ENCODE assay signal across 18 mouse cellular contexts in genomic region chr4:39398226-39398625, GRCm38 (mm10). TPM values are rescaled to one million over a fixed set of nuclear protein-coding genes. Genes with fewer than 3 reads are reported as not detected.
DNase-seq lines count a peak whose midpoint lies in the region; ATAC-seq and TF ChIP-seq lines count a peak whose summit lies in the region.
"Had no signal": no experiment of that assay in that cellular context is flagged by ENCODE, and none has a peak within 500 bp of the region (broad histone marks: within the 10 kb centered on the region; RNA-seq: fewer than 3 reads in every experiment).

No protein-coding gene starts in this region.

- TF ChIP-seq EP300 in heart, adult 2 months (IDR thresholded peaks at IDR 0.05; ENCODE audit: insufficient read depth, low read depth, low read length) = no peak

- TF ChIP-seq CTCF in heart, adult 2 months (IDR thresholded peaks at IDR 0.05) = no peak
- no peak for TF ChIP-seq CTCF in midbrain, postnatal 0 days (IDR thresholded peaks at IDR 0.05)

- no peaks in the 10 kb centered on the region for H3K79me2 ChIP-seq in heart, adult 2 months (replicated peaks; ENCODE audit: control insufficient read depth, insufficient read depth, low read length)

- H3K4me3 ChIP-seq in heart, embryonic 11.5 days (ENCODE audit: low read depth, low read length) = no peak overlapping the region
- H3K4me3 ChIP-seq in heart, adult 2 months = no peak overlapping the region
- no peak overlapping the region for H3K4me3 ChIP-seq in midbrain, embryonic 13.5 days (replicated peaks)
- no peak overlapping the region for H3K4me3 ChIP-seq in midbrain, postnatal 0 days (ENCODE audit: low read depth, low read length)
- no peak overlapping the region for H3K4me3 ChIP-seq in midbrain, embryonic 16.5 days (ENCODE audit: low read depth, low read length)
- H3K4me3 ChIP-seq in hindbrain, embryonic 14.5 days (replicated peaks; ENCODE audit: low read length) = no peak overlapping the region
- H3K4me3 ChIP-seq: hindbrain, embryonic 10.5 days; neural tube, embryonic 13.5 days had no signal

- peak; percentile 75 for ATAC-seq in heart, embryonic 11.5 days (replicated peaks; ENCODE audit: insufficient number of reproducible peaks, low FRiP score, low TSS enrichment)
- 0 out of 2 replicates have a peak, but pooled peaks have one; percentile 14 for ATAC-seq in midbrain, embryonic 13.5 days
- no peak for ATAC-seq in midbrain, postnatal 0 days (ENCODE audit: low FRiP score)
- peak; percentile 39 for ATAC-seq in midbrain, embryonic 16.5 days
- ATAC-seq in hindbrain, embryonic 14.5 days (ENCODE audit: low FRiP score) = no peak

- no peak for DNase-seq in heart, adult 2 months
- no peak for DNase-seq in midbrain, postnatal 0 days (ENCODE audit: low spot score)
- peak; percentile 6 to 15 for DNase-seq in frontal cortex, postnatal 14 days (ENCODE audit: low spot score in 2 of 2)
- no peak for DNase-seq in hindbrain, embryonic 14.5 days (ENCODE audit: low spot score)
- DNase-seq in liver = no peak
- DNase-seq: adrenal gland, adult 2 months; cerebellum, adult 8-10 months; embryo, embryonic 11 days; kidney, postnatal 36 days; retina, postnatal 1 day had no signal

- WGBS in heart, embryonic 11.5 days (ENCODE audit: insufficient replicate concordance) = 8% methylated on average over 3 of the region's 3 CpGs
- 15% methylated on average over 3 of the region's 3 CpGs for WGBS in heart, adult 2 months
- 52% methylated on average over 3 of the region's 3 CpGs for WGBS in midbrain, embryonic 13.5 days
- WGBS in midbrain, postnatal 0 days = 58% methylated on average over 3 of the region's 3 CpGs
- WGBS in midbrain, embryonic 16.5 days = 49% methylated on average over 3 of the region's 3 CpGs
- WGBS in hindbrain, embryonic 14.5 days = 39% methylated on average over 3 of the region's 3 CpGs

- H3K27ac ChIP-seq in heart, embryonic 11.5 days (ENCODE audit: low read depth, low read length) = peak overlapping the region; percentile 22; the same call in 1 of the 2 replicates
- H3K27ac ChIP-seq in heart, adult 2 months = no peak overlapping the region
- H3K27ac ChIP-seq in midbrain, embryonic 13.5 days = no peak overlapping the region
- H3K27ac ChIP-seq in midbrain, postnatal 0 days (ENCODE audit: low read depth, low read length) = no peak overlapping the region
- H3K27ac ChIP-seq in midbrain, embryonic 16.5 days (ENCODE audit: low read length) = no peak overlapping the region
- no peak overlapping the region for H3K27ac ChIP-seq in hindbrain, embryonic 14.5 days
- H3K27ac ChIP-seq: hindbrain, embryonic 10.5 days; neural tube, embryonic 13.5 days had no signal

- TF ChIP-seq POLR2A in heart, adult 2 months (IDR thresholded peaks at IDR 0.05; ENCODE audit: insufficient read depth, low read depth, low read length) = no peak

- peaks cover 3% of the 10 kb centered on the region; the same call in 1 of the 2 replicates for H3K9me3 ChIP-seq in heart, embryonic 11.5 days (replicated peaks; ENCODE audit: control insufficient read depth, low read length)
- H3K9me3 ChIP-seq in midbrain, embryonic 13.5 days = peaks cover 3% of the 10 kb centered on the region; the same call in 1 of the 2 replicates
- H3K9me3 ChIP-seq in midbrain, postnatal 0 days (ENCODE audit: low read length) = no peaks in the 10 kb centered on the region
- 0 out of 2 replicates have a peak, but pooled peaks cover 2% of the 10 kb centered on the region for H3K9me3 ChIP-seq in midbrain, embryonic 16.5 days (replicated peaks; ENCODE audit: control insufficient read depth, low read length, poor library complexity, severe bottlenecking)
- no peaks in the 10 kb centered on the region for H3K9me3 ChIP-seq in hindbrain, embryonic 14.5 days (ENCODE audit: control insufficient read depth, low read length)
- H3K9me3 ChIP-seq: neural tube, embryonic 13.5 days had no signal

- no peaks in the 10 kb centered on the region for H3K36me3 ChIP-seq in heart, embryonic 11.5 days (ENCODE audit: control insufficient read depth, insufficient read depth, low read length)
- no peaks in the 10 kb centered on the region for H3K36me3 ChIP-seq in heart, adult 2 months (ENCODE audit: control insufficient read depth, insufficient read depth, low read length)
- no peaks in the 10 kb centered on the region for H3K36me3 ChIP-seq in midbrain, embryonic 13.5 days
- H3K36me3 ChIP-seq in midbrain, postnatal 0 days (ENCODE audit: insufficient read depth, low read length) = no peaks in the 10 kb centered on the region
- H3K36me3 ChIP-seq in midbrain, embryonic 16.5 days (ENCODE audit: control insufficient read depth, insufficient read depth, low read length) = no peaks in the 10 kb centered on the region
- H3K36me3 ChIP-seq in hindbrain, embryonic 14.5 days (replicated peaks; ENCODE audit: control insufficient read depth, insufficient read depth) = no peaks in the 10 kb centered on the region
- H3K36me3 ChIP-seq: hindbrain, embryonic 10.5 days; neural tube, embryonic 13.5 days had no signal

- no peaks in the 10 kb centered on the region for H3K4me1 ChIP-seq in heart, embryonic 11.5 days (ENCODE audit: control insufficient read depth, insufficient read depth, low read length)
- no peaks in the 10 kb centered on the region for H3K4me1 ChIP-seq in heart, adult 2 months (ENCODE audit: control insufficient read depth, insufficient read depth, low read length)
- H3K4me1 ChIP-seq in midbrain, embryonic 13.5 days (replicated peaks) = no peaks in the 10 kb centered on the region
- no peaks in the 10 kb centered on the region for H3K4me1 ChIP-seq in midbrain, postnatal 0 days (ENCODE audit: insufficient read depth, low read length)
- H3K4me1 ChIP-seq in midbrain, embryonic 16.5 days (ENCODE audit: control insufficient read depth, insufficient read depth, low read length) = no peaks in the 10 kb centered on the region
- no peaks in the 10 kb centered on the region for H3K4me1 ChIP-seq in hindbrain, embryonic 14.5 days (replicated peaks; ENCODE audit: control insufficient read depth, insufficient read depth, low read length)
- H3K4me1 ChIP-seq: hindbrain, embryonic 10.5 days; neural tube, embryonic 13.5 days had no signal

- no peak overlapping the region for H3K9ac ChIP-seq in heart, embryonic 11.5 days (ENCODE audit: low read depth, low read length)
- no peak overlapping the region for H3K9ac ChIP-seq in heart, adult 2 months (ENCODE audit: low read depth, low read length)
- no peak overlapping the region for H3K9ac ChIP-seq in midbrain, embryonic 13.5 days (replicated peaks)
- H3K9ac ChIP-seq in midbrain, postnatal 0 days (replicated peaks; ENCODE audit: low read length, poor library complexity, severe bottlenecking) = no peak overlapping the region
- no peak overlapping the region for H3K9ac ChIP-seq in midbrain, embryonic 16.5 days (ENCODE audit: low read depth, low read length)
- no peak overlapping the region for H3K9ac ChIP-seq in hindbrain, embryonic 14.5 days
- H3K9ac ChIP-seq: neural tube, embryonic 13.5 days had no signal

- no peaks in the 10 kb centered on the region for H3K27me3 ChIP-seq in heart, embryonic 11.5 days (ENCODE audit: control insufficient read depth, insufficient read depth, low read length)
- H3K27me3 ChIP-seq in heart, adult 2 months (ENCODE audit: control insufficient read depth, insufficient read depth, low read length) = no peaks in the 10 kb centered on the region
- H3K27me3 ChIP-seq in midbrain, embryonic 13.5 days = no peaks in the 10 kb centered on the region
- H3K27me3 ChIP-seq in midbrain, postnatal 0 days (ENCODE audit: insufficient read depth, low read length) = no peaks in the 10 kb centered on the region
- no peaks in the 10 kb centered on the region for H3K27me3 ChIP-seq in midbrain, embryonic 16.5 days (ENCODE audit: control insufficient read depth, insufficient read depth, low read depth, low read length)
- H3K27me3 ChIP-seq in hindbrain, embryonic 14.5 days (ENCODE audit: control insufficient read depth, insufficient read depth, low read length) = no peaks in the 10 kb centered on the region
- H3K27me3 ChIP-seq: neural tube, embryonic 13.5 days had no signal

- H3K4me2 ChIP-seq in heart, embryonic 11.5 days = 0 out of 2 replicates have a peak overlapping the region, but pooled peaks have one; percentile 2
- H3K4me2 ChIP-seq in midbrain, embryonic 13.5 days (replicated peaks) = no peak overlapping the region
- H3K4me2 ChIP-seq in midbrain, postnatal 0 days (ENCODE audit: low read depth, low read length, poor library complexity, severe bottlenecking) = no peak overlapping the region
- no peak overlapping the region for H3K4me2 ChIP-seq in midbrain, embryonic 16.5 days (ENCODE audit: low read length)
- H3K4me2 ChIP-seq in hindbrain, embryonic 14.5 days (replicated peaks) = no peak overlapping the region
- H3K4me2 ChIP-seq: neural tube, embryonic 13.5 days had no signal

- intact Hi-C loops in heart, adult 2 months (cut with DNase I) = no loop called here

RNA-seq across cellular contexts. Expression of gene 1700009N14Rik, which starts 51.9 kb away (rescaled TPM):
- 0.35 and 0.46 TPM in 2 replicates for polyA plus RNA-seq in heart, embryonic 11.5 days (2014; fragmentation: Nextera tagmentation; extraction: Ambion mirVana)
- total RNA-seq in heart, adult 2 months (2021) = not detected
- 0.33 and 0.47 TPM in 2 replicates for polyA plus RNA-seq in heart, adult 2 months (2012; rRNA removed)
- polyA plus RNA-seq in midbrain, embryonic 13.5 days (2015; fragmentation: Nextera tagmentation; extraction: Ambion mirVana) = not detected in 2 replicates
- total RNA-seq in midbrain, postnatal 0 days (2014; rRNA removed) = not detected in 2 replicates
- polyA plus RNA-seq in midbrain, postnatal 0 days (2015; fragmentation: Nextera tagmentation; extraction: Ambion mirVana) = not detected in 2 replicates
- polyA plus RNA-seq in midbrain, embryonic 16.5 days (2015; fragmentation: Nextera tagmentation; extraction: Ambion mirVana) = not detected in 2 replicates
- polyA plus RNA-seq in hindbrain, embryonic 14.5 days (2014; fragmentation: Nextera tagmentation; extraction: Ambion mirVana) = not detected in 2 replicates
- total RNA-seq: adrenal gland, adult 2 months; layer of hippocampus, postnatal 14 days; liver, adult 2 months had no signal
- polyA plus RNA-seq: adrenal gland, adult 2 months; hindbrain, embryonic 10.5 days; liver, adult 2 months; lung, embryonic 16.5 days; neural tube, embryonic 13.5 days had no signal

Comparison
In these comparisons a context has a peak if more than half of its experiments do, and no peak if none do; other contexts are left out.
1. ATAC-seq: peak in heart, embryonic 11.5 days (single experiment), midbrain, embryonic 13.5 days (single experiment) and midbrain, embryonic 16.5 days (single experiment); none in midbrain, postnatal 0 days (single experiment) and hindbrain, embryonic 14.5 days (single experiment).
2. DNase-seq: peak in frontal cortex, postnatal 14 days (2 of 2); none in heart, adult 2 months (0 of 2), midbrain, postnatal 0 days (single experiment), hindbrain, embryonic 14.5 days (single experiment) and liver (single experiment).